Mouse (Mus musculus) layer of hippocampus, adult 9-10 months (tissue): Measurements from ENCODE around the gene Tmcc2.
A peak's percentile ranks its signal among the peaks of the same experiment; 100 is the strongest.

Experiments used
- DNase-seq: peaks from one replicate; pipeline ENCODE4 v3.0.0; 2022; ENCODE audit warnings: low spot score

Gene Tmcc2

GRCm38 (mm10) chr1:132315889-132316624 is 75.0 kb downstream of the Tmcc2 start, which contains the start of gene Nuak2:
TSS of gene Nuak2 (plus strand) at chr1:132316126.
- no peak for DNase-seq

GRCm38 (mm10) chr1:132312703-132313102 is 78.4 kb downstream of the Tmcc2 start:
- peak; percentile 51 for DNase-seq

GRCm38 (mm10) chr1:132312043-132312442 is 79.0 kb downstream of the Tmcc2 start:
- DNase-seq, result no peak

- no peak for DNase-seq
Measured at GRCm38 (mm10) chr1:132311174-132311859, 79.8 kb downstream of the Tmcc2 start.

- no peak for DNase-seq
Measured at GRCm38 (mm10) chr1:132310754-132311153, 80.3 kb downstream of the Tmcc2 start.

- no peak for DNase-seq
Measured at GRCm38 (mm10) chr1:132308674-132309073, 82.4 kb downstream of the Tmcc2 start.

- DNase-seq, result no peak
Measured at GRCm38 (mm10) chr1:132307962-132308361, 83.1 kb downstream of the Tmcc2 start.

- no peak for DNase-seq
Measured at GRCm38 (mm10) chr1:132306808-132307207, 84.3 kb downstream of the Tmcc2 start.
